Mouse (Mus musculus): Measurements from ENCODE around the gene Bola2. TPM values are rescaled to one million over a fixed set of nuclear protein-coding genes. Genes with fewer than 3 reads are reported as not detected.
"Not testable (repeated sequence)": the region's sequence is repeated elsewhere in the genome, so short reads cannot be mapped to it uniquely, and the experiment has no call there.

The Bola2 gene
- total RNA-seq, 2 experiments from 2014 or later: 56.2 to 61.9 TPM

GRCm38 (mm10) chr7:126688156-126688555 is 7.0 kb upstream of the Bola2 start:
- not testable (repeated sequence) for DNase-seq (ENCODE audit: low spot score in 2 of 2)

DNA sequence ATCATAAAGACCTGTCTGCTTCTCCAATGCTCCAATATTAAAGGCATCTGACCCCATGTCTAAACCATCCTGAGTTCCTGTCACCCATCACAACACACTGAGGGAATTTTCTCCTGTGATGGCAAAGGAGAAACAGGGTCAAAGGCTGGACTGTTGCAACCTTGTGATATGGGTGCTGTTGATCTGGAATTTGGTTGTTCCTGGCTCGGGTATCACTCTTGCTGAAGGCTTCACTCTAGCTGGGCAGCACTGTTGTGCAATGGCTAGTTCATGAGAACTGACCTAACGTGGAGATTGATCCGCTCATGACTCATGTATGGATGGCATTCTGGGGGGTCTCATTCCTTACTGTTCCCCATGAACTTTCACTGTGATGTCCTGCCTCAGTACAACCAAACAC is 6.2 kb upstream of the Bola2 start:
- no peak for DNase-seq (ENCODE audit: low spot score in 2 of 2)

GRCm38 (mm10) chr7:126690737-126691136 is 4.5 kb upstream of the Bola2 start:
- no peak for DNase-seq (ENCODE audit: low spot score in 2 of 2)

DNA sequence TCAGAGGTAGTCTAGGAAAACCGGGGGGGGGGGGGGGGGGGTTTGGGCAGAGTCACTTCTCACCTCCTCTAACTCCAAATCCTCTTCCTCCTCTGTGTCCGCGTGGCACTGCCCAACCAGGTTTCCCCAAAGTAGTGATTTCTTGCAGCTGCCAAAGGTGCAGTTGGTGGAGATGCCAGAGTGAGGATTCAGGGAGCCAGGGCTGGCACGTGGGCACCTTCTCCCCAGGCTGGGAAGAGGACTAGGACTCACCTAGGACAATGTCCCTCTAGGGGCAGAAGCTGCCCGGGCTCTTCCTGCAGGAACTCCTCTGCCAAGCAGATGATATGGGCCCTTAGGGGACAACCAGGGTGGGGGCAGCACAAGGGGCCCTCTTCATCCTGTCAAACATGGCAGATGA is 3.5 kb upstream of the Bola2 start:
- no peak for DNase-seq (ENCODE audit: low spot score in 2 of 2)

DNA sequence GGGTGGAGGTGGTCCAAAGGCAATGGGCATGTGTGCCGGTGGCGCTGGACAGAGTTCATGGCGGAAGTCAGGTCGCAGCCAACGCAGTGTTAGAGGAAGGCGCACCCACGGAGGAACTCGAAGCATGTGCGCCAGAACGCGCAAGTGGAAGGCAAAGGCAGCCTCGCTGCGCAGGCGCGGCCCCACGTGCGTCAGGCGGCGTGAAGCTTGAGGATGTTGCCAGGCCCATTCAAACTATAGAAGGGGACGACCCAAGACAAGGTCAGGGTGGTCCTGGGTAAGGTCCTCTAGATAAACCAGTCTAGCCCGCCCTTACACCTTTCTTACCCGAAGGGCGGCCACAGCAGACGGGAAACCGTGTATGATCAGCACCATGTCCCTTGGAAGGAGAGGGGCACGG is 2.8 kb upstream of the Bola2 start:
- no peak for DNase-seq (ENCODE audit: low spot score in 2 of 2)

- DNase-seq (ENCODE audit: low spot score in 2 of 2): peak; percentile 66 to 83
Observed at GRCm38 (mm10) chr7:126693256-126693655, 1.9 kb upstream of the Bola2 start.

- no peak for DNase-seq (ENCODE audit: low spot score in 2 of 2)
Observed at GRCm38 (mm10) chr7:126693781-126694180, 1.4 kb upstream of the Bola2 start.

DNA sequence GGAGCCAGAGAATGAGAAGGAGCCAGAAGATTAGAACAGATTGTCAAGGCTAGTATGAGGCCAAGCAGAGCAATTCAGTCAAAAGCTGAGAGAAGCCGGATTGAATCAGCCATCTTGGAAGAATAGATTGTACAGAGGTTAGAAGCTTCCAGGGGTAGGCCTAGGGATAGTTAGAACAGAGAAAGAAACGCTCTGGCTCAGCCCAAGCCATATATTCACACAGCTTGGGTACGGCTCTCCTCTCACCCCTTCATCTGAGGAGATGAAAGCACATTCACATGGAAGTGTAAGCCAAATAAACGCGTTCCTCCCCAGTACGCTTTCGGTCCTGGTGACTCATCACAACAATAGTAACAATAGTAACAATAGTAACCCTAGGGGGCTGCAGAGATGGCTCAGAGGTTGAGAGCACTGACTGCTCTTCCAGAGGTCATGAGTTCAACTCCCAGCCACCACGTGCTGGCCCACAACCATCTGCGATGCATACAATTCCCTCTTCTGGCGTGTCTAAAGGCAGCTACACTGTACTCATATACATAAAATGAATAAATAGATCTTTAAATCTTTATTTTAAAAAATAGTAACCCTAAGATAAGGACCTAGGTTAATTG is 655 bp upstream of the Bola2 start:
- DNase-seq (ENCODE audit: low spot score in 2 of 2): no peak

GRCm38 (mm10) chr7:126695631-126696207 is 518 bp downstream of the Bola2 start, which contains the start of gene Slx1b:
Gene Slx1b (minus strand): TSS chr7:126695784.
- DNase-seq (ENCODE audit: low spot score in 2 of 2): peak; percentile 89 to 93

GRCm38 (mm10) chr7:126696303-126696702 is 1.1 kb downstream of the Bola2 start:
- DNase-seq (ENCODE audit: low spot score in 2 of 2): no peak

- no peak for DNase-seq (ENCODE audit: low spot score in 2 of 2)
Observed at GRCm38 (mm10) chr7:126696886-126697285, 1.7 kb downstream of the Bola2 start.

GRCm38 (mm10) chr7:126697838-126698237 is 2.6 kb downstream of the Bola2 start:
- DNase-seq (ENCODE audit: low spot score in 2 of 2): no peak

DNA sequence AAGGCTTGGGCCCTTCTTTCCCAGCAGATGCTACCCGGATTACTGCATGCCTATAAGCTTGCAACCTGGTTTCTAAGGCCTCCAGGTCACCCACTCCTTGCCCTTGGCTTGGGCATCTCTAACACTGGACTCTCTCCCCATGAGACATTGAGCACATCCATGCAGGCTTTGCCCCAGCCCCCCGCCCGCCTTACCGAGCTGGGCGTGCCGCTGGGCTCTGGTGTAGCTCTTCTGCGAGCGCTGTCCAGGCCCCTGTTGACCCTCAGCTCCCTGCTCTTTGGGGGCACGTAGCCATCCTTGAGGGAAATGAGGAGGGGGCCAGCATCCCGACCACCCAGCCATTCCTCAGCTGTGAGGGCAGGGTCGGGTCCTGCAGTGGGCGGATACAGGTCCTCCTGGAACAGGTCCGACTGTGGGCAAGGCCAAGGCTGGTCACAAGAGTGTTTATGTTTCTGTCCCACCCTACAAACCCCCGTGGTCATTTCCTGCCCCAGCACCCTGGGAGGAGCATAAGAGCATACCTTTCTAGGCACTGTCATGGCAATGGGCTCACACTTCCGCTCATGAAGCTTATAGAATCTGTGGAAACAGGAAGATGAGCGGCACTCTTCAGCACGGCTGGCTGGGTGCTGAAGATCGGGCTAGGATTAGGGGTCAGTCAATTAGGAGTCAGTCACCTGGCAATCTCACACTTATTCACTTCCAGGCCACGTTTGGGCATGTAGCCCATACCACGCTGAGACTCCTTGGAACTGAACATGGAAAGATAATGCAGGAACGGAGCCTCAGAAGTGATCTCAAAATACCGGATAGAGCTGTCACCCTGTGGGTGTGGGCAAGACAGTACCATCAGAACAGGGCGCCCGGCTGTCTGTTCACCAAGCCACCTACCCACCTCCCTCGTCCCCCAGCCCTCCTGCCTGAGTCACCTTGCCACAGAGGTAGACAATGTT is 5.1 kb downstream of the Bola2 start:
- no peak for DNase-seq (ENCODE audit: low spot score in 2 of 2)

DNA sequence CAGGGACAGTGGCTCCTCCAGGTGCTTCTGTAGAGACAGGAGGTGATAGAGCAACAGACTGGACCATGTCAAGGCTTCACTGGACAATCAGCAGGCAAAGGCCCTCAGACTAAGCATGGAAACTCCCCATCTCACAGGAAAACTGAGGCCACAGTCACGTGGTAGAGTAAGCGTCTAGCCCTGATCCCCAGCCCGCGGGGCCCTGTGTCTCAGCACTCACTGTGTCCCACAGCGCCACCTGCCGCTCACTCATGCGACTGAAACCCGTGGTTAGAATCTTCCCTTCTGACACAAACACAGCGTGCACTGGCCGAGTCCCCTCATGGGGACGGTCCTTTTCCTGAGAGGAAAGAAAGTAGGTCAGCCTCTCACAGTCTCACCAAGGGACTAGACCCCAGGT is 5.9 kb downstream of the Bola2 start:
- DNase-seq (ENCODE audit: low spot score in 2 of 2): peak; percentile 76 to 87

DNA sequence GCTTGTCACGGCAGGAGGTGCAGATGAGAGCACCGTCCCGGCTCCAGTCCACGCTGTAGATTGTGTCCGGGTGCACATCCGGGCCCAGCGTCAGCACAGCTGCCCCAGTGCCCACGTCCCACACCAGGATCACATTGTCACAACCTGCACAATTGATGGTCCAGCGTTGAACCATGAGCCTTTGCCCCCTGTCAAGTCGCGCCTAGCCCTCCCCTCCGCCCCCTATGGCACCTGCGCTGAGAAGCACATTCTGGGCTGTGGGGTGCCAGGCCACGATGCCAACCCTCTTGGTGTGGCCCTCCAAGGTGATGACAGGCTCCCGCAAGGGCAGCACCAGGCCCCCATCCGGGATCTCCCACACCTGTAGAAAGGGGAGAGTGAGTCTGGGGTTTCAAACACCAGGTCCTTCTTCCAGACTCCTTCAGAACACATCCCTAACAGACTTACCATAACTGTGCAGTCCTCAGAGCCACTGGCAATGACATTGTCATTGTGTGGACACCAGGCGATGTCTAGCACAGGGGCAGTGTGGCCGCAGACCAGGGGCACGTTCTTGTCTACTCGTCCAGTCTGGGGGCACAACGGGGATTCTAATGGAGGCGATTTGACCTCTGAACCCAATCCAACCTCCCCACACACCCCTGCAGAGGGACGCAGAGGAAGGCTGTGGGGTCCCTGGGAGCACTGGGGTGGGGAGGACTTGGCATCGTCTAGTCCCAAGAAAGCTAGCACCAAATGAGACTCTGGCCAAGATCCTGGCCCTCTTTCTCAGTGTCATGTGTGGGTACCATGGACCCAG is 6.6 kb downstream of the Bola2 start:
- no peak for DNase-seq (ENCODE audit: low spot score in 2 of 2)

DNA sequence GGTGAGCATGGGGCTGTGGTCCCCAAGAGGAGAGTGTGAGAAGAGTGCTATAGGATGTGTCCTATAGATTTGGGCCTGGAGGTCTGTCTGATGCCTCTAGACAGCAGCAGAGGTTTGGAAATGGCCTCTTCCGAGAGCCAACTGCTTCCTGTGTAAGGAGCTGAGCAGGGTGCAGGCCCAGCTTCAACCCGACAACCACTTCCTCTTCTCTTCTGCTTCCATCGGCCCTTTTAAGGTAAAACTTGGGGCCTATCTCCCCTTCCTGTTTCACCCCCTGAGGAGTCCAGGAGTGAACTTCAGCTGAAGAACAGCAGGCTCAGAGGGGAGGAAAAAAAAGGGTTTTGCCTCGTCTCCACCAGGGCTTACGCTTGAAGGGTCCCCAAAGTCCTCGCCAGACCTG is 7.2 kb downstream of the Bola2 start:
- no peak for DNase-seq (ENCODE audit: low spot score in 2 of 2)

GRCm38 (mm10) chr7:126702861-126703756 is 7.9 kb downstream of the Bola2 start:
- DNase-seq (ENCODE audit: low spot score in 2 of 2): no peak

- no peak for DNase-seq (ENCODE audit: low spot score in 2 of 2)
Observed at GRCm38 (mm10) chr7:126703757-126704077, 8.5 kb downstream of the Bola2 start.

DNA sequence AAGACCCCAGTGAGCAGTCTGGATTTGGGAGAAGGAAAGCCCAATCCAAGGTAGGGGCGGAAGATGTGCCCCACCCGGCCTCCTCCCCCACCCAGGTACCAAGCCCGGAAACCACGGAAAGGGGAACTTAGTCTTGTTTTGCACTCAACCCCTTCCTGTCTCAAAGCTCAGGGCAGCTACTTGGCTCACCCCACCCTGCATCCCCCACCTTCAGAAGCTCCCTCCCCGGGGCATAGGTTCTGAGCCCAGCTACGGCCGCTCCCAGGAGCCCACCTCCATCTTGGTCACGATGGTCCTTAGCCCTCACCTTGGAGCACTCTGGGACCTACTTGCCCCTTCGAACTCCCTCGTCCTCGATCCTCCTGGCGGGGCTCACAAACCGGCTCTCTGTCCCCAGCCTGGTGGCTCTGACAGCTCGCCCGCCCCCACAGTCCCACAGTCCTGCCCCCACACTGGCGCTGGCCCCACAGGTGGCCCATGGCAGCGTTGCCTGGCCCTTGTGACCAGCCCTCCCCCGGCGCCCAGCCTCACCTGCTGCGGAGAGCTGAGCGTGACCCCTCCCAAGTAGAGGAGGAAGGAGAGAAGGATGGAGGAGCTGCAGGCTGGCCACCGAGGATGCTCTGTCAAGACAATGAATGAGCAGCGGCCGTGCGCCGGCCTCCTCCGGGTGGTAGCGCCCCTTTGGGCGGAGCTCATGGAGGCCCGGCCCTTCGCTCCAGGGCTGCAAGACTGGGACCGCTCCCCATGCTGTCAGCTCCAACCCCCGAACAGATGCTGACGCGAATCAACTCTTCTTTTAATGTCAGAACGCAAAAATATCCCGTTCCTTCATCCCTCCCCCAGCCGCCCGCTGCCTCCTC is 9.2 kb downstream of the Bola2 start:
- DNase-seq (ENCODE audit: low spot score in 2 of 2): peak; percentile 60 to 71

Measured in gastrocnemius, postnatal 4 days (tissue).